Mouse (Mus musculus): ENCODE measurements around the gene Wdtc1. TPM values are rescaled to one million over a fixed set of nuclear protein-coding genes. Genes with fewer than 3 reads are reported as not detected.

The Wdtc1 gene
- polyA plus RNA-seq (2015; fragmentation: Nextera tagmentation; extraction: Ambion mirVana) = 16.2 and 18.1 TPM in 2 replicates

GRCm38 (mm10) chr4:133353367-133354365 is at the start of gene Wdtc1:
TSS of gene Wdtc1 (minus strand) at chr4:133353481.
- Histone ChIP-seq H3K27me3 (no peaks in the 10 kb centered on the region), H3K36me3 (no peaks in the 10 kb centered on the region), H3K27ac (replicated peaks) (no peak within 1 kb of the TSS), H3K4me3 (no peak within 1 kb of the TSS), H3K4me1 (no peaks in the 10 kb centered on the region), H3K4me2 (replicated peaks) (no peak within 1 kb of the TSS), H3K9me3 (no peaks in the 10 kb centered on the region), H3K9ac (replicated peaks) (no peak within 1 kb of the TSS)
- WGBS = 89% methylated on average over 23 of the region's 23 CpGs
- ATAC-seq (replicated peaks) = no peak

- WGBS = 75% methylated on average over 13 of the region's 13 CpGs
These were observed 48.7 kb upstream of the Wdtc1 start for GRCm38 (mm10) chr4:133402011-133402410.

GRCm38 (mm10) chr4:133400098-133400497 is 46.8 kb upstream of the Wdtc1 start:
- no peak overlapping the region for H3K9ac ChIP-seq (replicated peaks)
- WGBS = 76% methylated on average over 7 of the region's 7 CpGs
- H3K27ac ChIP-seq (replicated peaks) = no peak overlapping the region
- no peaks in the 10 kb centered on the region for H3K9me3 ChIP-seq
- H3K4me1 ChIP-seq = peaks cover 10% of the 10 kb centered on the region
- H3K4me3 ChIP-seq = no peak overlapping the region
- ATAC-seq (replicated peaks) = no peak
- no peaks in the 10 kb centered on the region for H3K27me3 ChIP-seq
- H3K36me3 ChIP-seq = no peaks in the 10 kb centered on the region
- H3K4me2 ChIP-seq (replicated peaks) = no peak overlapping the region

More at GRCm38 (mm10) chr4:133402011-133402410, 48.7 kb upstream of the Wdtc1 start:
- H3K4me3 ChIP-seq = no peak overlapping the region
- no peak overlapping the region for H3K27ac ChIP-seq (replicated peaks)
- ATAC-seq (replicated peaks) = no peak
- H3K4me2 ChIP-seq (replicated peaks) = no peak overlapping the region
- H3K9me3 ChIP-seq = no peaks in the 10 kb centered on the region
- H3K36me3 ChIP-seq = no peaks in the 10 kb centered on the region
- H3K27me3 ChIP-seq = no peaks in the 10 kb centered on the region
- peaks cover 12% of the 10 kb centered on the region; the same call in 1 of the 2 replicates for H3K4me1 ChIP-seq
- no peak overlapping the region for H3K9ac ChIP-seq (replicated peaks)

GRCm38 (mm10) chr4:133399509-133399908 is 46.2 kb upstream of the Wdtc1 start:
- WGBS = 91% methylated on average over 6 of the region's 6 CpGs
- Histone ChIP-seq H3K27ac (replicated peaks) (no peak overlapping the region), H3K27me3 (no peaks in the 10 kb centered on the region)

DNA sequence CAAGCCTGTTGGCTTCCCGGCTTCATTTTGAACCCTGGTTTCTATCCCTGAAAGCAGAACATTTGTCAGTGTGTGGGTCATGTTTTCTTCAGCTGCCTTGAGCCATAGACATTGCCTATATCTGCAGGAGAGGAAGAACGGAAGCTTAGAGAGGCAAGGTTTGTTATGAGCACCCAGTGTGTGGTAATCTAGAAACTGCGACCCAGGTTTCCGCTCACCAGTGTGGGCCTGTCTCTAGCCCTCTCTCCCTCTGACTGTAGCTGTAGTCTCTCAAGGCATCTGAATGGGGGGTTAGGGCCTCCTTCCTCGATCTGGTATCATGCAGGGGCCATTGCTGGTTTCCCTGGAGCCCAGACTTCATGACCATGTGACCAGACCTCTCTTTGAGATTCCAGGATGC is 45.3 kb upstream of the Wdtc1 start:
- Histone ChIP-seq H3K4me3 (no peak overlapping the region), H3K27me3 (no peaks in the 10 kb centered on the region), H3K9ac (replicated peaks) (no peak overlapping the region), H3K36me3 (no peaks in the 10 kb centered on the region), H3K4me2 (replicated peaks) (no peak overlapping the region), H3K27ac (replicated peaks) (no peak overlapping the region), H3K9me3 (no peaks in the 10 kb centered on the region), H3K4me1 (peaks cover 15% of the 10 kb centered on the region)
- 85% methylated on average over 5 of the region's 5 CpGs for WGBS
- ATAC-seq (replicated peaks) = no peak

More at GRCm38 (mm10) chr4:133399509-133399908, 46.2 kb upstream of the Wdtc1 start:
- no peak overlapping the region for H3K9ac ChIP-seq (replicated peaks)
- no peak overlapping the region for H3K4me2 ChIP-seq (replicated peaks)
- ATAC-seq (replicated peaks) = no peak
- H3K4me1 ChIP-seq = peaks cover 15% of the 10 kb centered on the region
- no peak overlapping the region for H3K4me3 ChIP-seq
- H3K9me3 ChIP-seq = no peaks in the 10 kb centered on the region
- no peaks in the 10 kb centered on the region for H3K36me3 ChIP-seq

DNA sequence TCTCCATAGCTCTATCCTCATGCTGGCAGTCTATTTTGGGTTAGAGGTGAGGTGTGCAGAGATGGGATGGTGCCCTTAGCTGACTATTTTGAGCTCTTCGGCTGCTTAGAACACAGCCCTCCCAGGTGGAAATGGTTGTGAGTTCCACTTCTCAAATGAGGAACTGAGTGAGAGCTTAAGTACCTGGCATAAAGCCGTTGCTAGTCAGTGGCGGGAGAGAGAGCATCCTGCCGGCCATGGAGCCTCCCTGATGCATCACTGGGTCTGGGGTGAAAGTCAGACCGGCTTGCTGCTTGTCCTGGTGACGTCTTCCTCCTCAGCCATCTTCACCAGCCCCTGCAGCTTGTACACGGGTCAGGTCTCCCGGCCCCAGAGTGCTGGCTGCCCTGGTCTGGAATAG is 44.7 kb upstream of the Wdtc1 start:
- no peaks in the 10 kb centered on the region for H3K36me3 ChIP-seq
- no peak overlapping the region for H3K4me3 ChIP-seq
- no peak overlapping the region for H3K9ac ChIP-seq (replicated peaks)
- H3K27me3 ChIP-seq = no peaks in the 10 kb centered on the region
- H3K4me1 ChIP-seq = peaks cover 15% of the 10 kb centered on the region
- H3K9me3 ChIP-seq = no peaks in the 10 kb centered on the region
- no peak for ATAC-seq (replicated peaks)
- WGBS = 83% methylated on average over 8 of the region's 8 CpGs
- no peak overlapping the region for H3K4me2 ChIP-seq (replicated peaks)
- no peak overlapping the region for H3K27ac ChIP-seq (replicated peaks)

DNA sequence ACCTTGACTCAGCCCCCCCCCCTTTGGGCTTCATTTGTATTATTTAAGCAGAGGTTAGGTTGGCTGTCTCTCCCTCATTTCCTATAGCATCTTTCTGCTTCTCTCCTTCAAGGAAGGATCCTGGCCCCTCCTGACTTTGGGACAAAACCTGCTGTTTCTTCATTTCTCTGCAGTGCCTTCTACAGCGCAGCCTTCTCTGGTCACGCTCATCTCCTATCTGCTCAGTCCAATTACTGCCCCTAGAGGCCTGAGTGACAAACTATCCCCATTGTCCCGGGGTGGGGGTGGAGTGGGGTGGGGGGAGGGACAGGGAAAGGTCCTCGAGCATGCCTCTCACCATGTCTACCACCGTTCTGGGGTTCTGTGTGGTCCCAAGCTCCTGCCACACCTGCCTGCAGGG is 44.0 kb upstream of the Wdtc1 start:
- H3K36me3 ChIP-seq = no peaks in the 10 kb centered on the region
- H3K4me3 ChIP-seq = no peak overlapping the region
- peaks cover 15% of the 10 kb centered on the region for H3K4me1 ChIP-seq
- ATAC-seq (replicated peaks) = no peak
- H3K27me3 ChIP-seq = no peaks in the 10 kb centered on the region
- 44% methylated on average over 5 of the region's 5 CpGs for WGBS
- no peak overlapping the region for H3K9ac ChIP-seq (replicated peaks)
- H3K9me3 ChIP-seq = no peaks in the 10 kb centered on the region
- no peak overlapping the region for H3K27ac ChIP-seq (replicated peaks)
- no peak overlapping the region for H3K4me2 ChIP-seq (replicated peaks)

DNA sequence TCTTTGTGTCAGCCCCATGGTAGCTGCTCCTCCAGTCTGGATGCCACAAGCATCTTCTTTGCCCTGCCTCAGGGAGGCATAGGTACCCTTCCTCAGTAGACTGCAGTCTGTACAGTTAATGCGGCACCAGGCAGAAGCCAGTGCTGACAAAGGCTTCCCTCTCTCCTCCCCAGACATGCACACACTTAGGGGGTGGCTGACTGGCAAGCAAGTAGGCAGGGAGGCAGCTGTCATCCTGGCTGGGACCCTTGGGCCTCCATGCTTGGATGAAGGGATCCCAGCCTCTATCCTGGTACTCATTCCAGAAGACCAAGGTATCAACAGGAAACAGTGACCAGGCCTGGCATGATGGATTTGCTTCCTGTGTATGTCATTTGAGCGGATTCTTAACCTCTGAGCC is 42.8 kb upstream of the Wdtc1 start:
- peaks cover 23% of the 10 kb centered on the region for H3K4me1 ChIP-seq
- H3K9me3 ChIP-seq = no peaks in the 10 kb centered on the region
- no peaks in the 10 kb centered on the region for H3K36me3 ChIP-seq
- no peak overlapping the region for H3K9ac ChIP-seq (replicated peaks)
- WGBS = 78% methylated on average over 2 of the region's 2 CpGs
- H3K4me2 ChIP-seq (replicated peaks) = no peak overlapping the region
- H3K27me3 ChIP-seq = no peaks in the 10 kb centered on the region
- H3K27ac ChIP-seq (replicated peaks) = 0 out of 2 replicates have a peak overlapping the region, but pooled peaks have one; percentile 27
- no peak for ATAC-seq (replicated peaks)
- no peak overlapping the region for H3K4me3 ChIP-seq

DNA sequence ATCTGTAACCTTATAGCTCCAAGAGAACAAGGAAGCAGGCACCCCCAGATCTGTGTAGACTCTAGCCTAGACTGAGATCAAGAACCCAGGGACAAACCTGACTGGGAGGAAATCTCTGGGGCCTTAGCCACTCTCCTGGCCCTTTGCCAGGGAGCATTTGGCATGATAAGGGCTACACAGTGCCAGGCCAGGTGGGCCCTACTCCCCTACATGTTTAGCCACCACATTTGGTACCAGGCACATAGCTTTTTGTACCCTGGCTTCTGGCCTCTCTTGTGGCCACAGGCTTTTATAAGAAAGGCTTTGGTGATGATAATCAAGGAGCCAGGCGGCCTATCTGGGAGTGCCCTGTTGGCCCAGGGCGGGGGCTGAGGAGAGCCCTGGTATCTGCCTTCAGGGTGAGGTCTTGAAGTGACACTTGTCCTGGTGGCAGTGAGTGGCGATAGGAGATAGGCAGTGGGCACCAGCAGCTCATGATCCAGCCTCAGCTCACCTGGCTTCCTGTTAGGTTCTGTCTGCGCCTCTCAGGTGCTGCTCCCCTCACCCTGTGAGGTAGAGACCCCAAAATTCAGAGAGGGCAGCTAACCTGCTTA is 41.8 kb upstream of the Wdtc1 start:
- WGBS = 83% methylated on average over 4 of the region's 4 CpGs
- no peak overlapping the region for H3K4me2 ChIP-seq (replicated peaks)
- H3K36me3 ChIP-seq = no peaks in the 10 kb centered on the region
- no peak overlapping the region for H3K4me3 ChIP-seq
- ATAC-seq (replicated peaks) = no peak
- no peak overlapping the region for H3K27ac ChIP-seq (replicated peaks)
- H3K27me3 ChIP-seq = no peaks in the 10 kb centered on the region
- H3K9me3 ChIP-seq = no peaks in the 10 kb centered on the region
- H3K9ac ChIP-seq (replicated peaks) = no peak overlapping the region
- H3K4me1 ChIP-seq = peaks cover 23% of the 10 kb centered on the region

DNA sequence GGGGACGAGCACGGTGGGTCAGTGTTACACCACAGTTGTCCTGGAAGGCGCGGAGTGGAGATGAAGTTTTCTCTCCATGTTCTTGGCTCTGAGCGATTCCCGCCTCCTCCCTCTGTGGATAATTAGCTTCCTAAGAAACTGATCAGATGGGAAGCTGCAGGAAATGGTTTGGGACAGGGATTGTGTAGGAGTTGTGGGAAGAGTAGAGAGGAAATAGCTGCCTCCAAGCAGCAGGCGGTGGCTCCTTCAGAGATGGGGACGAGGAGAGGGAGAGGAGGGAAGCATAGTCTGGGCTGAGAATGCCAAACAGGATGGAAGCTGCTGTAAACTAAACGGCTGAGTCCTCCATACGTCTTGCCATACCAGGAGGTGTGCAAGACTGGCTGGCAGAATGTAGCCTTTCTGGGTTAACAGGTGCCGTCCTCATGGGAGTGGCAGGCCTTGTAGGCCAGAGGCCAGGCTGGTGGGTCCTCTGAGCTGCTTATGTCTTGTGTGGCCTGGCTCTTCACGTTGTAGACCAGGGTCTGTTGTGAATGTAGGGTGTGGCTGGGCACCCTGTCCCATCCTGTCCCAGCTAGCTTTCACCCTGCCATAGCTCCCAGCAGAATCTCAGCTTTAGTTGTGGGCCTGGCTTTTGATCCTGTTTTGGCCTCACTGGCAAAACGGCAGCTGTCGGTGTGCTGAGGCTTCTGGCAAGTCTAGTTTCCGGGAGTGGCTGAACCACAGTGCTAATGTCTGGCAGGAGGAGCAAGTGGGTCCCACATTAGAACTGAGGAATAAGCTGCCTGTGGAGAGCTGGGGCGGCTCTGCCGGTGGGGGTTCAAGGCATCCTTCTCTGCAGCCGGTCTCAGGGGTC is 38.1 kb upstream of the Wdtc1 start:
- Histone ChIP-seq H3K36me3 (no peaks in the 10 kb centered on the region), H3K9me3 (no peaks in the 10 kb centered on the region), H3K27ac (replicated peaks) (peak overlapping the region; percentile 31), H3K4me2 (replicated peaks) (no peak overlapping the region), H3K4me3 (no peak overlapping the region), H3K27me3 (no peaks in the 10 kb centered on the region), H3K4me1 (peaks cover 26% of the 10 kb centered on the region), H3K9ac (replicated peaks) (no peak overlapping the region)
- 81% methylated on average over 18 of the region's 18 CpGs for WGBS
- ATAC-seq (replicated peaks) = no peak

- 94% methylated on average over 6 of the region's 6 CpGs for WGBS
- Histone ChIP-seq H3K9ac (replicated peaks) (no peak overlapping the region), H3K4me3 (no peak overlapping the region), H3K27me3 (no peaks in the 10 kb centered on the region), H3K9me3 (no peaks in the 10 kb centered on the region), H3K36me3 (no peaks in the 10 kb centered on the region), H3K4me1 (peaks cover 18% of the 10 kb centered on the region), H3K4me2 (replicated peaks) (no peak overlapping the region), H3K27ac (replicated peaks) (no peak overlapping the region)
- no peak for ATAC-seq (replicated peaks)
These were observed 37.3 kb upstream of the Wdtc1 start for GRCm38 (mm10) chr4:133390585-133390984.
